Mouse (Mus musculus) embryonic fibroblast, embryonic 13.5 days (primary cell): ENCODE measurements around the gene Ankrd23. TPM values are rescaled to one million over a fixed set of nuclear protein-coding genes. Genes with fewer than 3 reads are reported as not detected.

ENCODE experiments used
- H3K27ac ChIP-seq: 2 replicates; pipeline ENCODE4 v1.5.1; 2012; ENCODE audit warnings: low read length, control low read depth, inconsistent platforms; ENCODE audit not compliant: insufficient read depth
- H3K4me1 ChIP-seq: 2 replicates; pipeline ENCODE4 v1.6.1; 2011; ENCODE audit warnings: low read length; ENCODE audit not compliant: control insufficient read depth, insufficient read depth
- H3K4me3 ChIP-seq: 2 replicates; pipeline ENCODE4 v1.5.1; 2011; ENCODE audit warnings: mild to moderate bottlenecking, control low read depth, low read length; ENCODE audit not compliant: insufficient read depth
- CTCF ChIP-seq: IDR thresholded peaks from 2 replicates; pipeline ENCODE4 v1.5.1; 2011; ENCODE audit warnings: mild to moderate bottlenecking, control low read depth, low read length, moderate library complexity, borderline replicate concordance; ENCODE audit not compliant: insufficient read depth
- POLR2A ChIP-seq: IDR thresholded peaks from 2 replicates; pipeline ENCODE4 v1.6.1; 2011; ENCODE audit warnings: low read depth, mild to moderate bottlenecking, control low read depth, low read length, moderate library complexity
- polyA plus RNA-seq: library from polyadenylated mRNA; stranded (reverse); fragments of >200 nt; gene quantifications from 2 replicates; pipeline ENCODE4 v1.2.4, GENCODE M21; 2011; ENCODE audit warnings: low read depth; ENCODE audit not compliant: missing spikeins, insufficient read length

The Ankrd23 gene
- polyA plus RNA-seq, 1 experiment: 6.7 TPM

- Histone ChIP-seq H3K4me3 (no peak within 1 kb of the TSS), H3K4me1 (no peaks in the 10 kb centered on the region), H3K27ac (no peak within 1 kb of the TSS)
- no peak for TF ChIP-seq CTCF
- no peak for TF ChIP-seq POLR2A
Observed at GRCm38 (mm10) chr1:36539186-36539585, 2.5 kb upstream of the Ankrd23 start, which contains the start of gene Gm42417. TSS of gene Gm42417 (minus strand) at chr1:36539429.

- no peak overlapping the region for H3K27ac ChIP-seq
- TF ChIP-seq POLR2A: no peak
- no peak for TF ChIP-seq CTCF
- H3K4me3 ChIP-seq: no peak overlapping the region
- no peaks in the 10 kb centered on the region for H3K4me1 ChIP-seq
Observed at GRCm38 (mm10) chr1:36538727-36539126, 2.0 kb upstream of the Ankrd23 start.

- Histone ChIP-seq H3K4me3 (no peak overlapping the region), H3K4me1 (no peaks in the 10 kb centered on the region), H3K27ac (no peak overlapping the region)
- TF ChIP-seq CTCF: no peak
- TF ChIP-seq POLR2A: no peak
Observed at GRCm38 (mm10) chr1:36536397-36536728, 320 bp downstream of the Ankrd23 start.

DNA sequence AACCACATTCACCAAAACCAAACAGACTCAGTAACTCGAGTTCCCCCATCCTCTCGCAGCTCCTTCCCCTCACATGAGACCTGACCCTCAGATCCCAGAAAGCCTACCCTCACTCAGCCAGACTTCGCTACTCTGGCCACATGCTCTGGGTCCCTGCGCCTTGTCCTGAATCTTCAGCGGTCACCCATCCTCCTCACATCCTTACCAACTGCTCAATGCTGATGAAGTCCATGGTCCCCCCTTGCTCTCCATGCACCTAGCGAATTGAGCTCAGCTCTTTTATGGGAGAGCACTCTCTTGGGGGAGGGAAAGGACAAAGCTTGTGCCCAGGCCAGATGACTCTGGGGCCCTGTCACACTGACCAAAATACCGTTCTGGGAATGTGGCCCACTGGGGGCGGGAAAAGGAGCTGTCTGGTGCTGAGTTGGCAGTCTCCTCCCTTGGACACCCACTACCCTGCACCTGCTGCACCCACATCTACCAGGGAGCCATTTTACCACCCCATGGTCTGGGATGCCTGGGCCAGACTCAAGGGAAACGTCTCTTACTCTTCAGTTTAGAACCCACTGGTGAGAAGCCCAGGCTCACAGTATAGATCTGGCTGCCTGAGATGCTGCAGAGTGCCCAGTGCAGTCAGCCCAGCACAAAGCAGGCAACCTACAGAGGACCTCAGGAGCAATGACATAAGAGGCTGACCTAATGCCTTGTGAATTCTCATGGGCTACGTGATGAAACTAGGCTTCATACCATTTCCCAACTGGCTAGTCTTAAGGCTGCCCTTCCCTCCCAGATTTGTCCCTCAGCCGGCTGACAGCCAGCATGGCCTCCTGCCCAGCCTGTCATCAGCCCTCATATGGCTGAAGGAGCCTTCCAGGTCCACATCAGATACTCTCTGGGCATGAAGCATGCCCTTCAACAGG is 946 bp downstream of the Ankrd23 start:
- no peaks in the 10 kb centered on the region for H3K4me1 ChIP-seq
- no peak overlapping the region for H3K27ac ChIP-seq
- H3K4me3 ChIP-seq: no peak overlapping the region
- TF ChIP-seq POLR2A (no peak), CTCF (no peak)

DNA sequence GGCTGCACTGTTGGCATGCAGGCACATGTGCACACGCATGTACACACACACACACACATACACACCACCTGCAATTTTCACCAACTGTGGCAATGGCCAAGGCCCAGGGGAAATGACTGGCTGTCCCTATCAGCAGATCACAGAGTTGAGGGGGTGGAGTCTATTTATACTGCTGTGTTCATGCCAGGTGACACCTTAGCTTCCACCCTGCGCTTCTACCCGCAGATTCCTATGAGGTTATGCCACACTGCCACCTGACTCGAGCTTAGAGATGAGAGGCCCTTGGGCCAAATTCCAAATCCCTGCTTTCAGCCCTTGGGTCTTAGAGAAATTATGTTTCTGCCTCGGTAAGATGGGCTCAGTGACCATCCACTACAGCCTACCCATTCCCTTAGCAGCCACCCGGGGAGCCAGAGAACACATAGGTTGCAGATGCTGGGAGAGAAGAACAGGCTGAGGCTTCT is 2.1 kb downstream of the Ankrd23 start:
- no peaks in the 10 kb centered on the region for H3K4me1 ChIP-seq
- no peak overlapping the region for H3K27ac ChIP-seq
- TF ChIP-seq POLR2A: no peak
- no peak overlapping the region for H3K4me3 ChIP-seq

- no peaks in the 10 kb centered on the region for H3K4me1 ChIP-seq
- no peak for TF ChIP-seq CTCF
- TF ChIP-seq POLR2A: no peak
- H3K27ac ChIP-seq: no peak overlapping the region
- no peak overlapping the region for H3K4me3 ChIP-seq
Observed at GRCm38 (mm10) chr1:36533546-36533945, 3.1 kb downstream of the Ankrd23 start.

DNA sequence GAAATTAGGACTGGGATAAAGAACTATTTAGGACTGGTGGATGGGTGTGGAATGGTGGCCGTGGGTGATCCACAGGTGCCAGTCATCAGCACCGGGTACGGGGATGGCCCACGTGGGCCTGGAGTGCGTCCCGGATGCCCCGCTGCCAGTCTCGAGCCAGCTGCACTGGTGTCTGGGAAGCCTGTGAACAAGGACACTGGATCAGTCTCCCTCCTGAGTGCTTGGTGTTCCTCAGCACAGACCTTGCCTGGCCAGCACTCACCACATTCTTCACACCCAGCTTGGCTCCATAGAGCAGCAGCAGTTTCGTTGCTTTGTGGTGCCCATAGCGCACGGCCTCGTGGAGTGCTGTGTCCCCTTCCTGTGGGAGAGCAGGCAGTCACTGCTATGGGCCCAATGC is 5.2 kb downstream of the Ankrd23 start:
- TF ChIP-seq CTCF (no peak), POLR2A (no peak)
- Histone ChIP-seq H3K27ac (no peak overlapping the region), H3K4me1 (no peaks in the 10 kb centered on the region), H3K4me3 (no peak overlapping the region)

GRCm38 (mm10) chr1:36530962-36531361 is 5.7 kb downstream of the Ankrd23 start:
- TF ChIP-seq CTCF: no peak
- no peak for TF ChIP-seq POLR2A
- Histone ChIP-seq H3K4me1 (no peaks in the 10 kb centered on the region), H3K27ac (no peak overlapping the region), H3K4me3 (no peak overlapping the region)

- H3K27ac ChIP-seq: no peak overlapping the region
- TF ChIP-seq POLR2A: no peak
- H3K4me1 ChIP-seq: no peaks in the 10 kb centered on the region
- no peak overlapping the region for H3K4me3 ChIP-seq
Observed at GRCm38 (mm10) chr1:36530485-36530884, 6.2 kb downstream of the Ankrd23 start.

DNA sequence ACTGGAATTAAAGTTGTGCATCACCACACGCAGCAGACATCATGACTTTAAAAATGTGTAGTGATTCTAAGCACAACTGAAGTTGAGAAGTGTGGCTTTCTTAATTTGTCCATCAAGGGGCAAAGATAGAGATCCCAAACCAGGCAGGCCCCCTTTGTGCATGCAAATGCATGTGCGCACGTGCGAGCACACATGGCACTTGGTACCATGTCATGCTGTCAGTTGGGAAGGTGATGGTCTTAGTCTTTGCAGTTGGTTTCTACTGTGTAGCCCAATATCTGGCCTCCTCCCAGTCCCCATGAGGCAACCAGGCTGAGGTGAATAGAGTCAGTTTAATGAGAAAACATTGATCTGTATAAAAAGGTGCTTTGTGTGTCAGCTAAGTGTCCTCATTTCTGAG is 6.8 kb downstream of the Ankrd23 start:
- H3K4me1 ChIP-seq: no peaks in the 10 kb centered on the region
- TF ChIP-seq CTCF: no peak
- no peak for TF ChIP-seq POLR2A
- H3K4me3 ChIP-seq: no peak overlapping the region
- no peak overlapping the region for H3K27ac ChIP-seq

DNA sequence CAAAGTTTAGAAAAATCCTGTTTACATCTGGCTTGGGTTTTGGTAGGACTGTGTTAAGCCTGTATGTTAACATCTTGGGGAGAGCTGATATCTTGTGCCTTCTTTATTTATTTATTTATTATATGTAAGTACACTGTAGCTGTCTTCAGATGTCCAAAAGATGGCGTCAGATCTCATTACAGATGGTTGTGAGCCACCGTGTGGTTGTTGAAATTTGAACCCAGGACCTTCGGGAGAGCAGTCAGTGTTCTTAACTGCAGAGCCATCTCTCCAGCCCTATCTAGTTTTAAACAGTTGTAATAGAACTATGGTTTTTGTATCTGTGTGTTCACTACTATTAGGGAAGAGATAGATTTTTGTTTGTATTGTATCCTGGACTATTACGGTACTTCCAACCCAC is 7.4 kb downstream of the Ankrd23 start:
- H3K4me1 ChIP-seq: no peaks in the 10 kb centered on the region
- no peak overlapping the region for H3K4me3 ChIP-seq
- no peak overlapping the region for H3K27ac ChIP-seq
- no peak for TF ChIP-seq POLR2A
- TF ChIP-seq CTCF: no peak
